Mouse (Mus musculus) intestine, embryonic 14.5 days (tissue): ENCODE data around the gene Rbl1. TPM values are rescaled to one million over a fixed set of nuclear protein-coding genes. Genes with fewer than 3 reads are reported as not detected.
A peak's percentile ranks its signal among the peaks of the same experiment; 100 is the strongest.
"Not testable (repeated sequence)": the region's sequence is repeated elsewhere in the genome, so short reads cannot be mapped to it uniquely, and the experiment has no call there.

Experiments used
- ATAC-seq: fragments of 200-750 bp; cut with Nextera tagmentation; replicated peaks from 2 replicates; pipeline ENCODE4 v1.8.0; 2017; ENCODE audit warnings: low read depth, moderate number of reproducible peaks, moderate TSS enrichment, moderate library complexity; ENCODE audit not compliant: low FRiP score, low TSS enrichment
- DNase-seq: peaks from one replicate; pipeline ENCODE4 v3.0.0-alpha.2; 2018; ENCODE audit warnings: low spot score
- H3K27ac ChIP-seq: fragments of 300-500 bp; sonication (generic); 2 replicates; pipeline ENCODE4 v1.5.1; 2014; ENCODE audit warnings: low read depth, mild to moderate bottlenecking, control low read depth
- H3K27me3 ChIP-seq: fragments of 300-500 bp; sonication (generic); replicated peaks from 2 replicates; pipeline ENCODE4 v1.6.1; 2014; ENCODE audit warnings: low read length, control low read depth; ENCODE audit not compliant: control insufficient read depth, insufficient read depth
- H3K36me3 ChIP-seq: fragments of 300-500 bp; sonication (generic); 2 replicates; pipeline ENCODE4 v1.6.1; 2014; ENCODE audit warnings: low read length, control low read depth; ENCODE audit not compliant: control insufficient read depth, insufficient read depth
- H3K4me1 ChIP-seq: fragments of 300-500 bp; sonication (generic); replicated peaks from 2 replicates; pipeline ENCODE4 v1.6.1; 2014; ENCODE audit warnings: low read length, control low read depth, mixed read lengths; ENCODE audit not compliant: control insufficient read depth, insufficient read depth
- H3K4me2 ChIP-seq: fragments of 300-500 bp; sonication (generic); 2 replicates; pipeline ENCODE4 v1.6.1; 2014; ENCODE audit warnings: low read length
- H3K4me3 ChIP-seq: fragments of 300-500 bp; sonication (generic); 2 replicates; pipeline ENCODE4 v1.5.1; 2014; ENCODE audit warnings: low read depth, low read length, control low read depth, mixed read lengths
- H3K9ac ChIP-seq: fragments of 300-500 bp; sonication (generic); 2 replicates; pipeline ENCODE4 v1.6.1; 2014; ENCODE audit warnings: mild to moderate bottlenecking, low read length
- H3K9me3 ChIP-seq: fragments of 300-500 bp; sonication (generic); 2 replicates; pipeline ENCODE4 v1.6.1; 2016; ENCODE audit warnings: low read length, control low read depth; ENCODE audit not compliant: control insufficient read depth
- WGBS: fragments of 180-500 bp; shearing (Covaris S2); extraction: QIAGEN DNeasy Blood & Tissue Kit; methylation state at CpG from one replicate; pipeline ENCODE4 v1.1.7; 2014; 5-methylcytosine and 5-hydroxymethylcytosine counted together
- polyA plus RNA-seq: library from polyadenylated mRNA; unstranded; fragments of >200 nt; fragmentation: Nextera tagmentation; extraction: Ambion mirVana; gene quantifications from 2 replicates; pipeline ENCODE4 v1.2.1, GENCODE M21; 2014

Rbl1 gene
- polyA plus RNA-seq, 1 experiment from 2014 or later: 25.8 TPM

DNA sequence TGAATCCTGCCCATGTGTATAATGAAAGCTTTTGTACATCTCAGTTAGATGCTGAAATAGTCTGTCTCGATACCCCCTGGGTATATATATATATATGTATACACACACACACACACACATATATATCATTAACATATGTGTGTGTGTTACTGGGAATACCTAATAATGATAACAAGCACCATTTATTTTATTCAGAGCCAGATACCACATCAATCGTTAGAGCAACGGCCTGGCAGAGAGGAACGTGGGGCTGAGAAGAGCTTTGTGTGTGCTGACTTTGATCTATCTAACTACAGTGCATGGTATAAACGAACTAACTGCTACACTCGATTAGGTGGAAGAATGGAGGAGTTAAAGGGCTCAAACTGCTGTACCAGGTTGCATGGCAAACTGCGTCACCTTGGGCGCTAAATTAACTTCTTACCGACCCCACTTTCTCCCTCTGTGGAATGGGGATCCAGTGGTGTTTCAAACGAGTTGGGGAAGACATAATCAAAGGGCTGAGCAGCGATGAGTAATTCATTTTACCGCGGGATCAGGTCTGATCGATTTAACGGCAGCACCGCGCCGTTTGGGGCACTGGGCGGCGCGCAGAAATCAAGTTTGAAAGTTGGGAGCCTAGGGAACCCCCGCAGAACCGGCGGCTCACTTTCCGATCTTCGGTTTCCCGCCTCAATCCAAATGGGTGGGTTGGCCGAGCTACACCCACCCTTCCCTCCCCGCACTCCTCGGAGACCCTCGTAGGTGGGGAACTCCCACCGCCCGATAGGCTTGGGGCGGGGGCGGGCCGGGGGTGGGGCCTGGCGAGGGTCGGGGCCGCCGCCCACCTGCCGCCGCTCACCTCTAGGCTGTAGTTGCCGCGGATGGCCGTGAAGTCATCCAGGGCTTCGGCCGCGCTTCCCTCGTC is 622 bp downstream of the Rbl1 start:
- DNase-seq (no peak), ATAC-seq (peak; percentile 85)
- Histone ChIP-seq H3K36me3 (peaks cover 8% of the 10 kb centered on the region), H3K4me3 (peak overlapping the region; percentile 66), H3K9ac (peak overlapping the region; percentile 91), H3K27me3 (no peaks in the 10 kb centered on the region), H3K4me2 (peak overlapping the region; percentile 74), H3K9me3 (0 out of 2 replicates have a peak, but pooled peaks cover 3% of the 10 kb centered on the region), H3K27ac (peak overlapping the region; percentile 97), H3K4me1 (peaks cover 6% of the 10 kb centered on the region; the same call in 1 of the 2 replicates)
- WGBS: under 1% methylated on average over 48 of the region's 49 CpGs

DNA sequence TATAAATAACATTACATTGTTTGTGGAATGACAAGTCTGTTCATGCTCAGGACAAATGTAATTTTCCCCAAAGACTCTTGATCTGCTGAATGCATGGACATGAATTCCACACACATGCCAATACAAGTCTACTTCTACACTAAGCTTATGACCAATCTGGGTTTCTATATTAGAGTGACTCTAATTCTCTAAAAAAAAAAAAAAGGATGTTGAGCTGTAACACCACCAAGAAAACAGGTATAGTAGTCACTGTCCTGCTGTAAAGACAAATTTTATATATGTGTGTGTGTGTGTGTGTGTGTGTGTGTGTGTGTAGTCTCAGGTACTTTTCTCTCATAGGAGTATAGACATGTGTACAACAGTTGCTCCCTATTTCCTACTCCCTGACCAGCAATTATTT is 1.3 kb downstream of the Rbl1 start:
- Histone ChIP-seq H3K4me1 (peaks cover 6% of the 10 kb centered on the region; the same call in 1 of the 2 replicates), H3K9ac (peak overlapping the region; percentile 91; the same call in 1 of the 2 replicates), H3K4me2 (peak overlapping the region; percentile 74), H3K9me3 (0 out of 2 replicates have a peak, but pooled peaks cover 3% of the 10 kb centered on the region), H3K4me3 (peak overlapping the region; percentile 66; the same call in 1 of the 2 replicates), H3K27ac (no peak overlapping the region), H3K27me3 (no peaks in the 10 kb centered on the region), H3K36me3 (peaks cover 10% of the 10 kb centered on the region)
- DNase-seq (no peak), ATAC-seq (no peak)

DNA sequence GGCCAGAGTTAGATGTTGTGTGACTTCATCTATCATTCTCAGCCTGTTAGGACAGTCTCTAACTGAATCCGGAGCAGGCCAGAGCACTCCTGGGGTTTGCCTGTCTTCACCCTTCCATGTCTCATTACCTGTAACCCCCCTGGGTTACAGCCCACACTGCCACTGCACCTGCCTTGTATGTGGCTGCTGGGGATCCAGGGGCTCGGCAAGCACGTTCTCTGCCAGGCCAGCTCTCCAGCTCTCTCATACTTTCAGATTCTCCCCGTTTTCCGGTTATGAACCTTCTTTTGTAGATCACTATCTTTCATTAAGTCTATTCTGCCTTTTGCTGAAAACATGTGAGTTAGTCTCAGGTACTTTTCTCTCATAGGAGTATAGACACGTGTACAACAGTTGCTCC is 2.0 kb downstream of the Rbl1 start:
- peaks cover 16% of the 10 kb centered on the region for H3K36me3 ChIP-seq
- H3K9ac ChIP-seq: no peak overlapping the region
- DNase-seq (no peak), ATAC-seq (no peak)
- no peaks in the 10 kb centered on the region for H3K27me3 ChIP-seq
- WGBS: 80% methylated on average over 6 of the region's 6 CpGs
- peaks cover 6% of the 10 kb centered on the region; the same call in 1 of the 2 replicates for H3K4me1 ChIP-seq
- no peaks in the 10 kb centered on the region for H3K9me3 ChIP-seq
- no peak overlapping the region for H3K4me2 ChIP-seq
- H3K27ac ChIP-seq: no peak overlapping the region
- H3K4me3 ChIP-seq: no peak overlapping the region

DNA sequence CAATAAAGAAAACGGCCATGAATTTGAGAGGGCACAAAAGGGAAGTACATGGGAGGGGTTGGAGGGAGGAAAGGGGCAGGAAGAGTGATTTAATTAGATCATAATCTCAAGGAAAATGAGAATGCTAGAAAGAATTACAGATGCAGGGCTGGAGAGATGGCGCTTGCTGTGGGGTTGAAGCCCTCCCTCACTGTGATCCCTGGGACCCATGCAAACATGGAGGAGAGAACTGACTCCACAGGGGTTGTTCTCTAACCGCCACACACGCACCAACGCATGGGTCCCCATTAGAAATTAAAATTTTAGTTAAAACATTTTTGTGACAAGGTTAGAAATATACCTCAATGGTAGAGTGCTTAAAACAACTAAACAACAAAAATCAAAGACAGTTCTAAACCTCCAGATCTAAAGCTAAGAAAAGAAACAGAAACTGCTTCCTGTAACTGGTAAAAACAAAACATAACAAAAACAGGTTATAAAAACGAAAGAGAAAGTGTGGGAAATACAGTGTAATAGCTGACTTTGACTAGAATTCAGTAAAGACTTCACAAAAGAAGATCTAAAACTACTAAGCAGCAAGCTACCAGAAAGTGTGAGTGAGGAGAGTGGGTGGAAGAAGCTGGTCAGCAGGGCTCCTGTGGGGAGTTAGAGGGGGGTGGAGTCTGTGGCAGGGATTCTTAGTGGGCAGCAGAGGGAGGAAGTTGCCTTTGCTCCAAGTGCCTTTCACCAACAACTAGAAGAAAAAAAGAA is 3.1 kb downstream of the Rbl1 start:
- ATAC-seq (no peak), DNase-seq (no peak)
- Histone ChIP-seq H3K4me2 (no peak overlapping the region), H3K27ac (no peak overlapping the region), H3K9me3 (no peaks in the 10 kb centered on the region), H3K9ac (no peak overlapping the region), H3K4me3 (no peak overlapping the region), H3K4me1 (peaks cover 6% of the 10 kb centered on the region; the same call in 1 of the 2 replicates), H3K36me3 (peaks cover 27% of the 10 kb centered on the region), H3K27me3 (no peaks in the 10 kb centered on the region)
- WGBS: 82% methylated on average over 6 of the region's 6 CpGs

DNA sequence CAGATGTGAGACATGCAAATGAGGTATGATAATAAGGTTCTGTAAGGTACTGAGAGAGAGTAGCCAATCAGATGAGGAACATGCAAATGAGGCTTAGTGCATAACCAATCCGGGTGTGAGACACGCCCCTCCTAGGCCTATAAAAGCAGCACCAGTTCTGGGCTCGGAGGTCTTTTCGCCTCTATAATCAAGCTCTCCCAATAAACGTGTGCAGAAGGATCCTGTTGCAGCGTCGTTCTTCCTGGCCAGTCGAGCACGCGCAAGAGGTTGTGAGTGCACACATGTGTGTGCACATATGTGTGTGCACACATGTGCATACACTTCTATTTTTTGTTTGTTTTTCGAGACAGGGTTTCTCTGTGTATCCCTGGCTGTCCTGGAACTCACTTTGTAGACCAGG is 5.9 kb downstream of the Rbl1 start:
- not testable (repeated sequence) for H3K27me3 ChIP-seq, DNase-seq, H3K27ac ChIP-seq, H3K9ac ChIP-seq, H3K4me3 ChIP-seq, H3K4me1 ChIP-seq, H3K4me2 ChIP-seq, H3K9me3 ChIP-seq, ATAC-seq
- H3K36me3 ChIP-seq: peaks cover 56% of the 10 kb centered on the region
- WGBS: 96% methylated on average over 11 of the region's 11 CpGs

DNA sequence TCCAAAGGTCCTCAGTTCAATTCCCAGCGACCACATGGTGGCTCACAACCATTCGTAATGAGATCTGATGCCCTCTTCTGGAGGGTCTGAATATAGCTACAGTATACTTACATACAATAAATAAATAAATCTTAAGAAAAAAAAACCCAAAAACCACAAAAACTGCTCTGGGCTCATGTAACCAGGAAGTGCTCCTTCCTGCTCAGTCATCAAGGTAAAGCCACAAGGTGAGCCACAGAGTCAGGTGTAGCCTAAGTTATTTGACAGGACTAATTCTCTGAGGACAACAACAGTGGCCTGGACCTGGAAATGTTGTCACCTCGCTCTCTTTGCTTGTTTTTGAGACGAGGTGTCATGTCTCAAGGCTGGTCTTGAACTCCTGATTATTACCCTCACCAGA is 13.7 kb downstream of the Rbl1 start:
- WGBS: 94% methylated on average over 4 of the region's 4 CpGs
- Histone ChIP-seq H3K36me3 (peaks cover 96% of the 10 kb centered on the region), H3K9me3 (no peaks in the 10 kb centered on the region), H3K27ac (no peak overlapping the region), H3K4me2 (no peak overlapping the region), H3K27me3 (no peaks in the 10 kb centered on the region), H3K4me3 (no peak overlapping the region), H3K9ac (no peak overlapping the region), H3K4me1 (no peaks in the 10 kb centered on the region)
- DNase-seq (no peak), ATAC-seq (no peak)

DNA sequence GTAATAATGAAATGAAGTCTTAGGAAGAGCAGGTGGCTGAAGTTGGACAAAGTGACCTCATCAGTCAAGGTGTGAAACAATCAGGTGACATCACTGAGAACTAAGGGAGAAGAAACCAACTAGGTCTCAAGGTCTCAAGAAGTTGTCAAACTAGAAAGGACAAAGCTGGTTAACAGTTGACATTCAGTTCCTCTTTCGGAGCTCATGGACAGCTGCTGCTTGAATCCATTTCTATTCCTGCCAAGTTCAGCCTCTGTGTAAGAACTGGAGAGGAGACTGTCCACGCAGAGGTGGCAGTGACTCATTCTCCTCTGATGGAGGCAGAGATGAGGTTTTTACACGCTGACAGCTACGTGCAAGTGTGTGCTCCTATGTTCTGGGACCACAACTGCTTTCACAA is 17.1 kb downstream of the Rbl1 start:
- no peaks in the 10 kb centered on the region for H3K27me3 ChIP-seq
- H3K4me2 ChIP-seq: no peak overlapping the region
- no peak overlapping the region for H3K27ac ChIP-seq
- 86% methylated on average over 4 of the region's 4 CpGs for WGBS
- ATAC-seq (no peak), DNase-seq (no peak)
- no peaks in the 10 kb centered on the region for H3K9me3 ChIP-seq
- no peak overlapping the region for H3K4me3 ChIP-seq
- peaks cover 77% of the 10 kb centered on the region for H3K36me3 ChIP-seq
- H3K9ac ChIP-seq: no peak overlapping the region
- no peaks in the 10 kb centered on the region for H3K4me1 ChIP-seq

DNA sequence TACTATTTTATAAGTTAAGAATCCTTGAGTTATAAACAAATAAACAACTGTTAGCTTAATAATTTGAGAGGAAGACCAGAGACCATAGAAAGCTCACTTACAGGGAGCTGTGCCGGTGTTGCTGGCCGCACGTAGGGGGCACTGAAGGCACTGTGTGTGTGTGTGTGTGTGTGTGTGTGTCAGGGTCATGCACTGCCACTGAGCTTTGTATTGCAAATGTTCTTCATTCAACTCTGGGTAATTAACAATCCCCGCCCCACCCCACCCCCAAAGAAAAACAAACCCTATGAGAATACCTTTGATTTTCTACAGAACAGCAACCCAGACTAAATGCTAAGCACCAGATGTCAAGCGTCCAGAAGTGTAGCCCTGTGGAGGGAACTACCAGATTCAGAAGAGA is 17.8 kb downstream of the Rbl1 start:
- no peak overlapping the region for H3K4me2 ChIP-seq
- no peak for ATAC-seq
- no peaks in the 10 kb centered on the region for H3K9me3 ChIP-seq
- no peak overlapping the region for H3K4me3 ChIP-seq
- H3K27ac ChIP-seq: no peak overlapping the region
- H3K4me1 ChIP-seq: no peaks in the 10 kb centered on the region
- peaks cover 74% of the 10 kb centered on the region for H3K36me3 ChIP-seq
- no peak for DNase-seq
- H3K27me3 ChIP-seq: no peaks in the 10 kb centered on the region
- no peak overlapping the region for H3K9ac ChIP-seq
- WGBS: 50% methylated on average over 5 of the region's 5 CpGs
